Mouse (Mus musculus): ENCODE data around the gene Mfap3l. TPM values are rescaled to one million over a fixed set of nuclear protein-coding genes. Genes with fewer than 3 reads are reported as not detected.

Mfap3l gene
- total and polyA plus RNA-seq, 2 experiments: 0.09 TPM

- Histone ChIP-seq H3K79me2 (ENCODE audit: control insufficient read depth, insufficient read depth, low read length) (no peaks in the 10 kb centered on the region), H3K27me3 (ENCODE audit: control insufficient read depth, insufficient read depth, low read length) (no peaks in the 10 kb centered on the region), H3K4me1 (ENCODE audit: control insufficient read depth, insufficient read depth, low read length) (no peaks in the 10 kb centered on the region), H3K36me3 (ENCODE audit: control insufficient read depth, insufficient read depth, low read length) (no peaks in the 10 kb centered on the region), H3K27ac (replicated peaks; ENCODE audit: insufficient read depth, low read depth, low read length) (no peak overlapping the region), H3K9ac (ENCODE audit: low read depth, low read length) (no peak overlapping the region), H3K4me3 (ENCODE audit: insufficient read depth, low read depth, low read length) (no peak overlapping the region)
- no peak for TF ChIP-seq POLR2A (IDR thresholded peaks at IDR 0.05; ENCODE audit: extremely low read depth, insufficient read depth, low read length)
- TF ChIP-seq CTCF (IDR thresholded peaks at IDR 0.05; ENCODE audit: low read depth, low read length): no peak
- no peak for DNase-seq (ENCODE audit: extremely low read depth, low read depth, low spot score)
- 75% methylated on average over 3 of the region's 3 CpGs for WGBS
Measured at GRCm38 (mm10) chr8:60666852-60667251, 34.2 kb downstream of the Mfap3l start.

- Histone ChIP-seq H3K9ac (ENCODE audit: low read depth, low read length) (no peak overlapping the region), H3K27me3 (ENCODE audit: control insufficient read depth, insufficient read depth, low read length) (no peaks in the 10 kb centered on the region), H3K79me2 (ENCODE audit: control insufficient read depth, insufficient read depth, low read length) (no peaks in the 10 kb centered on the region), H3K36me3 (ENCODE audit: control insufficient read depth, insufficient read depth, low read length) (no peaks in the 10 kb centered on the region), H3K4me1 (ENCODE audit: control insufficient read depth, insufficient read depth, low read length) (no peaks in the 10 kb centered on the region), H3K4me3 (ENCODE audit: insufficient read depth, low read depth, low read length) (no peak overlapping the region), H3K27ac (replicated peaks; ENCODE audit: insufficient read depth, low read depth, low read length) (no peak overlapping the region)
- TF ChIP-seq POLR2A (IDR thresholded peaks at IDR 0.05; ENCODE audit: extremely low read depth, insufficient read depth, low read length) (no peak), CTCF (IDR thresholded peaks at IDR 0.05; ENCODE audit: low read depth, low read length) (no peak)
- WGBS: 83% methylated on average over 6 of the region's 6 CpGs
- no peak for DNase-seq (ENCODE audit: extremely low read depth, low read depth, low spot score)
Measured at GRCm38 (mm10) chr8:60678590-60678989, 46.0 kb downstream of the Mfap3l start.

GRCm38 (mm10) chr8:60681811-60682210 is 49.2 kb downstream of the Mfap3l start:
- H3K27ac ChIP-seq (replicated peaks; ENCODE audit: insufficient read depth, low read depth, low read length): no peak overlapping the region
- H3K4me1 ChIP-seq (ENCODE audit: control insufficient read depth, insufficient read depth, low read length): no peaks in the 10 kb centered on the region
- no peak for DNase-seq (ENCODE audit: extremely low read depth, low read depth, low spot score)
- WGBS: 68% methylated on average over 4 of the region's 4 CpGs
- no peak overlapping the region for H3K4me3 ChIP-seq (ENCODE audit: insufficient read depth, low read depth, low read length)
- H3K27me3 ChIP-seq (ENCODE audit: control insufficient read depth, insufficient read depth, low read length): no peaks in the 10 kb centered on the region
- no peak overlapping the region for H3K9ac ChIP-seq (ENCODE audit: low read depth, low read length)
- TF ChIP-seq POLR2A (IDR thresholded peaks at IDR 0.05; ENCODE audit: extremely low read depth, insufficient read depth, low read length) (no peak), CTCF (IDR thresholded peaks at IDR 0.05; ENCODE audit: low read depth, low read length) (no peak)
- H3K36me3 ChIP-seq (ENCODE audit: control insufficient read depth, insufficient read depth, low read length): no peaks in the 10 kb centered on the region
- no peaks in the 10 kb centered on the region for H3K79me2 ChIP-seq (ENCODE audit: control insufficient read depth, insufficient read depth, low read length)

- no peak for TF ChIP-seq CTCF (IDR thresholded peaks at IDR 0.05; ENCODE audit: low read depth, low read length)
- no peak for TF ChIP-seq POLR2A (IDR thresholded peaks at IDR 0.05; ENCODE audit: extremely low read depth, insufficient read depth, low read length)
- H3K36me3 ChIP-seq (ENCODE audit: control insufficient read depth, insufficient read depth, low read length): no peaks in the 10 kb centered on the region
- no peaks in the 10 kb centered on the region for H3K4me1 ChIP-seq (ENCODE audit: control insufficient read depth, insufficient read depth, low read length)
- H3K4me3 ChIP-seq (ENCODE audit: insufficient read depth, low read depth, low read length): no peak overlapping the region
- no peaks in the 10 kb centered on the region for H3K27me3 ChIP-seq (ENCODE audit: control insufficient read depth, insufficient read depth, low read length)
- no peaks in the 10 kb centered on the region for H3K79me2 ChIP-seq (ENCODE audit: control insufficient read depth, insufficient read depth, low read length)
- 86% methylated on average over 2 of the region's 2 CpGs for WGBS
- no peak overlapping the region for H3K9ac ChIP-seq (ENCODE audit: low read depth, low read length)
- no peak for DNase-seq (ENCODE audit: extremely low read depth, low read depth, low spot score)
- H3K27ac ChIP-seq (replicated peaks; ENCODE audit: insufficient read depth, low read depth, low read length): no peak overlapping the region
Measured at GRCm38 (mm10) chr8:60682340-60682739, 49.7 kb downstream of the Mfap3l start.

GRCm38 (mm10) chr8:60711516-60712086 is 79.0 kb downstream of the Mfap3l start:
- no peaks in the 10 kb centered on the region for H3K27me3 ChIP-seq (ENCODE audit: control insufficient read depth, insufficient read depth, low read length)
- TF ChIP-seq POLR2A (IDR thresholded peaks at IDR 0.05; ENCODE audit: extremely low read depth, insufficient read depth, low read length): no peak
- TF ChIP-seq CTCF (IDR thresholded peaks at IDR 0.05; ENCODE audit: low read depth, low read length): no peak
- no peaks in the 10 kb centered on the region for H3K36me3 ChIP-seq (ENCODE audit: control insufficient read depth, insufficient read depth, low read length)
- no peak overlapping the region for H3K27ac ChIP-seq (replicated peaks; ENCODE audit: insufficient read depth, low read depth, low read length)
- WGBS: 93% methylated on average over 8 of the region's 8 CpGs
- H3K4me1 ChIP-seq (ENCODE audit: control insufficient read depth, insufficient read depth, low read length): no peaks in the 10 kb centered on the region
- H3K9ac ChIP-seq (ENCODE audit: low read depth, low read length): no peak overlapping the region
- DNase-seq (ENCODE audit: extremely low read depth, low read depth, low spot score): no peak
- no peaks in the 10 kb centered on the region for H3K79me2 ChIP-seq (ENCODE audit: control insufficient read depth, insufficient read depth, low read length)
- H3K4me3 ChIP-seq (ENCODE audit: insufficient read depth, low read depth, low read length): no peak overlapping the region

GRCm38 (mm10) chr8:60714724-60715123 is 82.1 kb downstream of the Mfap3l start:
- WGBS: 86% methylated on average over 3 of the region's 3 CpGs
- Histone ChIP-seq H3K79me2 (ENCODE audit: control insufficient read depth, insufficient read depth, low read length) (no peaks in the 10 kb centered on the region), H3K27me3 (ENCODE audit: control insufficient read depth, insufficient read depth, low read length) (no peaks in the 10 kb centered on the region), H3K27ac (replicated peaks; ENCODE audit: insufficient read depth, low read depth, low read length) (no peak overlapping the region), H3K4me3 (ENCODE audit: insufficient read depth, low read depth, low read length) (no peak overlapping the region), H3K36me3 (ENCODE audit: control insufficient read depth, insufficient read depth, low read length) (no peaks in the 10 kb centered on the region), H3K4me1 (ENCODE audit: control insufficient read depth, insufficient read depth, low read length) (no peaks in the 10 kb centered on the region), H3K9ac (ENCODE audit: low read depth, low read length) (no peak overlapping the region)
- no peak for DNase-seq (ENCODE audit: extremely low read depth, low read depth, low spot score)
- TF ChIP-seq CTCF (IDR thresholded peaks at IDR 0.05; ENCODE audit: low read depth, low read length): no peak
- no peak for TF ChIP-seq POLR2A (IDR thresholded peaks at IDR 0.05; ENCODE audit: extremely low read depth, insufficient read depth, low read length)
